ENCODE assay signal across 10 mouse cellular contexts in the genomic region with DNA sequence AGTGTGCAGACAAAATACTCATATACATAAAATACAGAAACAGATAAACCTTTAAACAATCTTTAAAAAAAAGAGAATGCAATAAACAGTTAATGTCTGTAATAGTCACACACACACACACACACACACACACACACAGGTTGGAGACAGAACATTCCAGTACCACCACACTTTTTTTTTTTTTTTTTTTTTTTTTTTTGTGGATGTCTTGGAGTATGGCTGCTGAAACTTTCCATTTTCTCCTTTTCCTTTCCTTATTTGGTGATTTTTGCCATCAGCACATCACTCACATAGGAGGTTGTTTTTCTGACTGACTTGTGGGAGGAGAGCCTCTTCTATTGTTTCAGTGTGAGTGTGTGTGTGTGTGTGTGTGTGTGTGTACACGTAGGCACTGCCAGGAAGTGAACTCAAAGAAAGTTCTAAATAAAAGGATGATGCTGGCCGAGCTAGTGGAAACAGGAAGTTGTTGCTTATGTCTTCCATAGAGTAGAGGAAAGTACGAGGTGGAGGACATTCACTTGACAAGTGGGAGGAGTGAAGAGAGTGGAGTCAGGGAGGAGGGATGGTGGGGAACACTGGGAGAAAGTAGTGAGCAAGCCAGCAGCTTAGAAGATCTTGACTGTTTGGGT. TPM values are rescaled to one million over a fixed set of nuclear protein-coding genes. Genes with fewer than 3 reads are reported as not detected.
A peak's percentile ranks its signal among the peaks of the same experiment; 100 is the strongest.
DNase-seq lines count a peak whose midpoint lies in the region; ATAC-seq and TF ChIP-seq lines count a peak whose summit lies in the region.
"Had no signal": no experiment of that assay in that cellular context is flagged by ENCODE, and none has a peak within 500 bp of the region (broad histone marks: within the 10 kb centered on the region; RNA-seq: fewer than 3 reads in every experiment).

No protein-coding gene starts in this region.

- H3K27me3 ChIP-seq in kidney, embryonic 16.5 days (ENCODE audit: insufficient read depth, low read length) = no peaks in the 10 kb centered on the region
- no peaks in the 10 kb centered on the region for H3K27me3 ChIP-seq in MEL (ENCODE audit: control insufficient read depth in 1 of 2, insufficient read depth in 2 of 2, low read length in 2 of 2)
- H3K27me3 ChIP-seq in lung, embryonic 16.5 days (ENCODE audit: control insufficient read depth, insufficient read depth, low read depth, low read length) = no peaks in the 10 kb centered on the region
- H3K27me3 ChIP-seq in splenic B cell, adult 2 months (ENCODE audit: control insufficient read depth, insufficient read depth, low read length, poor library complexity, severe bottlenecking) = no peaks in the 10 kb centered on the region
- no peaks in the 10 kb centered on the region for H3K27me3 ChIP-seq in neural tube, embryonic 15.5 days (replicated peaks)
- H3K27me3 ChIP-seq: limb, embryonic 13.5 days had no signal

- H3K79me2 ChIP-seq in MEL (ENCODE audit: control insufficient read depth, insufficient read depth, low read length, poor library complexity) = no peaks in the 10 kb centered on the region

- H3K27ac ChIP-seq in kidney, embryonic 16.5 days (ENCODE audit: low read length) = no peak overlapping the region
- H3K27ac ChIP-seq in MEL (ENCODE audit: control insufficient read depth, low read depth, low read length) = peak overlapping the region; percentile 7; the same call in 1 of the 2 replicates
- H3K27ac ChIP-seq in lung, embryonic 16.5 days (ENCODE audit: low read length) = no peak overlapping the region; the same call in 1 of the 2 replicates
- H3K27ac ChIP-seq in neural tube, embryonic 15.5 days (replicated peaks) = no peak overlapping the region
- H3K27ac ChIP-seq: limb, embryonic 13.5 days had no signal

- H3K9me3 ChIP-seq in kidney, embryonic 16.5 days (ENCODE audit: low read length) = no peaks in the 10 kb centered on the region
- H3K9me3 ChIP-seq in MEL (replicated peaks; ENCODE audit: insufficient read depth, low read length) = no peaks in the 10 kb centered on the region
- H3K9me3 ChIP-seq in lung, embryonic 16.5 days (ENCODE audit: control insufficient read depth, low read length) = no peaks in the 10 kb centered on the region
- H3K9me3 ChIP-seq in neural tube, embryonic 15.5 days (replicated peaks) = no peaks in the 10 kb centered on the region
- H3K9me3 ChIP-seq: limb, embryonic 13.5 days had no signal

- DNase-seq in kidney, adult 8-10 months = no peak
- peak; percentile 84 for DNase-seq in MEL (ENCODE audit: low read depth, low spot score)
- DNase-seq in splenic B cell, adult 2 months (ENCODE audit: low read depth, low spot score) = peak; percentile 65
- DNase-seq in frontal cortex, adult 2 months (ENCODE audit: extremely low spot score in 1 of 2, low spot score in 1 of 2) = no peak
- no peak for DNase-seq in left cerebral cortex, postnatal 36 days (ENCODE audit: low spot score in 2 of 2)
- DNase-seq: forebrain, postnatal 0 days had no signal

- TF ChIP-seq CTCF in MEL (IDR thresholded peaks at IDR 0.05 in 2 of 3, conservative IDR thresholded peaks at IDR 0.05 in 1 of 3; ENCODE audit: control insufficient read depth in 1 of 3, insufficient read depth in 1 of 3, low read depth in 2 of 3, low read length in 3 of 3, poor library complexity in 1 of 3, severe bottlenecking in 1 of 3) = no peak

- TF ChIP-seq POLR2A in MEL (IDR thresholded peaks at IDR 0.05; ENCODE audit: control insufficient read depth in 1 of 2, insufficient read depth in 1 of 2, low read depth in 1 of 2, low read length in 2 of 2, poor library complexity in 1 of 2) = no peak

- no peaks in the 10 kb centered on the region for H3K4me1 ChIP-seq in kidney, embryonic 16.5 days (ENCODE audit: insufficient read depth, low read length)
- peaks cover 5 to 11% of the 10 kb centered on the region in 2 experiments for H3K4me1 ChIP-seq in MEL (ENCODE audit: control insufficient read depth in 1 of 2, insufficient read depth in 2 of 2, low read length in 2 of 2)
- H3K4me1 ChIP-seq in lung, embryonic 16.5 days (replicated peaks; ENCODE audit: control insufficient read depth, insufficient read depth, low read length) = no peaks in the 10 kb centered on the region; the same call in 1 of the 2 replicates
- peaks cover 4% of the 10 kb centered on the region; the same call in 1 of the 2 replicates for H3K4me1 ChIP-seq in neural tube, embryonic 15.5 days
- H3K4me1 ChIP-seq: limb, embryonic 13.5 days had no signal

- intact Hi-C loops in left cerebral cortex, postnatal 36 days (cut with DNase I) = loop anchor here (10.0 kb wide), 1 partner anchor 400 kb away; no protein-coding TSS in a partner anchor

- no peak overlapping the region for H3K9ac ChIP-seq in kidney, embryonic 16.5 days (replicated peaks; ENCODE audit: low read length)
- 0 out of 2 replicates have a peak overlapping the region, but pooled peaks have one; percentile 9 for H3K9ac ChIP-seq in MEL (ENCODE audit: control insufficient read depth, low read depth, low read length, poor library complexity, severe bottlenecking)
- H3K9ac ChIP-seq in lung, embryonic 16.5 days (ENCODE audit: low read length) = no peak overlapping the region
- no peak overlapping the region for H3K9ac ChIP-seq in neural tube, embryonic 15.5 days (replicated peaks)
- H3K9ac ChIP-seq: forebrain, postnatal 0 days; limb, embryonic 13.5 days had no signal

- no peak overlapping the region for H3K4me2 ChIP-seq in kidney, embryonic 16.5 days (replicated peaks; ENCODE audit: low read depth, low read length)
- no peak overlapping the region for H3K4me2 ChIP-seq in lung, embryonic 16.5 days (ENCODE audit: low read depth, low read length)
- H3K4me2 ChIP-seq in neural tube, embryonic 15.5 days = no peak overlapping the region
- H3K4me2 ChIP-seq: limb, embryonic 13.5 days had no signal

- H3K4me3 ChIP-seq in kidney, embryonic 16.5 days (ENCODE audit: low read length) = no peak overlapping the region
- H3K4me3 ChIP-seq in MEL (ENCODE audit: control insufficient read depth in 1 of 2, insufficient read depth in 1 of 2, low read depth in 2 of 2, low read length in 2 of 2) = peak overlapping the region; percentile 9 to 21; a peak in 2 of 4 replicates
- no peak overlapping the region for H3K4me3 ChIP-seq in lung, embryonic 16.5 days (ENCODE audit: low read length)
- no peak overlapping the region for H3K4me3 ChIP-seq in neural tube, embryonic 15.5 days (replicated peaks)
- H3K4me3 ChIP-seq: limb, embryonic 13.5 days had no signal

- TF ChIP-seq RAD21 in MEL (IDR thresholded peaks at IDR 0.05; ENCODE audit: low read depth, low read length) = no peak

- peak; percentile 46; the same call in 1 of the 2 replicates for ATAC-seq in kidney, embryonic 16.5 days (ENCODE audit: low FRiP score, low TSS enrichment)
- ATAC-seq in lung, embryonic 16.5 days (ENCODE audit: low read depth) = peak; percentile 72
- ATAC-seq in neural tube, embryonic 15.5 days (ENCODE audit: low FRiP score) = no peak
- ATAC-seq: forebrain, postnatal 0 days had no signal

- 40% methylated on average over 3 of the region's 3 CpGs for WGBS in kidney, embryonic 16.5 days
- 17% methylated on average over 3 of the region's 3 CpGs for WGBS in lung, embryonic 16.5 days
- 61% methylated on average over 3 of the region's 3 CpGs for WGBS in neural tube, embryonic 15.5 days

- TF ChIP-seq EP300 in MEL (IDR thresholded peaks at IDR 0.05; ENCODE audit: low read depth in 1 of 2, low read length in 2 of 2) = no peak; a peak in 1 of 4 replicates

- H3K36me3 ChIP-seq in kidney, embryonic 16.5 days (ENCODE audit: insufficient read depth, low read length) = no peaks in the 10 kb centered on the region
- H3K36me3 ChIP-seq in MEL (ENCODE audit: control insufficient read depth in 1 of 2, insufficient read depth in 2 of 2, low read length in 2 of 2) = peaks cover 0 to 5% of the 10 kb centered on the region in 2 experiments; a peak in 2 of 4 replicates
- H3K36me3 ChIP-seq in lung, embryonic 16.5 days (ENCODE audit: control insufficient read depth, insufficient read depth, low read length) = no peaks in the 10 kb centered on the region
- no peaks in the 10 kb centered on the region for H3K36me3 ChIP-seq in splenic B cell, adult 2 months (ENCODE audit: control insufficient read depth, insufficient read depth, low read length, poor library complexity, severe bottlenecking)
- no peaks in the 10 kb centered on the region for H3K36me3 ChIP-seq in neural tube, embryonic 15.5 days
- H3K36me3 ChIP-seq: limb, embryonic 13.5 days had no signal

TF ChIP-seq in MEL, 35 proteins besides CTCF, POLR2A, EP300 and RAD21 (continues in another document):
- TF ChIP-seq NELFE (IDR thresholded peaks at IDR 0.05; ENCODE audit: low read depth, low read length) = no peak
- TF ChIP-seq MEF2A (IDR thresholded peaks at IDR 0.05; ENCODE audit: extremely low read depth, insufficient replicate concordance, low read depth, low read length, poor library complexity, severe bottlenecking) = no peak
- TF ChIP-seq ZNF384 (IDR thresholded peaks at IDR 0.05; ENCODE audit: low read depth, low read length) = peak; percentile 75
- no peak for TF ChIP-seq KAT2A (conservative IDR thresholded peaks at IDR 0.05; ENCODE audit: low read depth, low read length)
- TF ChIP-seq ETS1 (IDR thresholded peaks at IDR 0.05; ENCODE audit: low read depth, low read length) = no peak
- TF ChIP-seq USF1 (IDR thresholded peaks at IDR 0.05; ENCODE audit: low read depth, low read length) = no peak
- TF ChIP-seq POLR2AphosphoS5 (IDR thresholded peaks at IDR 0.05; ENCODE audit: borderline replicate concordance, low read depth, low read length) = no peak
- peak; percentile 65; the same call in 1 of the 2 replicates for TF ChIP-seq TBP (IDR thresholded peaks at IDR 0.05; ENCODE audit: low read depth, low read length)
- no peak for TF ChIP-seq UBTF (IDR thresholded peaks at IDR 0.05; ENCODE audit: borderline replicate concordance, insufficient read depth, low read depth, low read length)
- no peak for TF ChIP-seq BHLHE40 (IDR thresholded peaks at IDR 0.05; ENCODE audit: borderline replicate concordance, low read depth, low read length)
- no peak for TF ChIP-seq TCF12 (IDR thresholded peaks at IDR 0.05; ENCODE audit: low read depth, low read length)
- no peak for TF ChIP-seq MYC (IDR thresholded peaks at IDR 0.05; ENCODE audit: low read depth, low read length)
- TF ChIP-seq ZC3H11A (IDR thresholded peaks at IDR 0.05; ENCODE audit: low read depth, low read length) = no peak
- TF ChIP-seq TAL1 (IDR thresholded peaks at IDR 0.05; ENCODE audit: low read length) = no peak
- TF ChIP-seq MAX (IDR thresholded peaks at IDR 0.05; ENCODE audit: low read length) = no peak

RNA-seq across cellular contexts. Expression of a gene that starts 15.4 kb away (rescaled TPM):
- 25.3 and 26.9 TPM in 2 replicates for polyA plus RNA-seq in kidney, embryonic 16.5 days (2015; fragmentation: Nextera tagmentation; extraction: Ambion mirVana)
- 30.2 and 30.9 TPM in 2 replicates for total RNA-seq in MEL (2012; rRNA removed)
- polyA plus RNA-seq in MEL (2012; ENCODE audit: insufficient read depth in 1 of 2, insufficient read length in 2 of 2, low read depth in 1 of 2, low replicate concordance in 2 of 2, missing spikeins in 1 of 2) = 10 to 100 TPM in 1 of 2 experiments, not detected in 1; 41.2 TPM
- polyA plus RNA-seq in lung, embryonic 16.5 days (2015; fragmentation: Nextera tagmentation; extraction: Ambion mirVana) = 13.2 and 13.7 TPM in 2 replicates
- polyA plus RNA-seq in frontal cortex, adult 2 months (2012; rRNA removed) = 20.0 and 21.5 TPM in 2 replicates
- polyA plus RNA-seq in neural tube, embryonic 15.5 days (2015; fragmentation: Nextera tagmentation; extraction: Ambion mirVana) = 19.7 and 20.3 TPM in 2 replicates
- total RNA-seq in left cerebral cortex, postnatal 36 days (2021) = 10 to 100 TPM; 42.3 to 43.9 TPM

Comparison
In these comparisons a context has a peak if more than half of its experiments do, and no peak if none do; other contexts are left out.
1. H3K4me3 ChIP-seq: peak in MEL (2 of 2); none in kidney, embryonic 16.5 days (single experiment), lung, embryonic 16.5 days (single experiment) and neural tube, embryonic 15.5 days (single experiment).
2. DNase-seq: peak in MEL (single experiment) and splenic B cell, adult 2 months (single experiment); none in kidney, adult 8-10 months (0 of 2), frontal cortex, adult 2 months (0 of 2) and left cerebral cortex, postnatal 36 days (0 of 2).